Mouse (Mus musculus) lung, postnatal 0 days (tissue): ENCODE results near the gene Noxred1. TPM values are rescaled to one million over a fixed set of nuclear protein-coding genes. Genes with fewer than 3 reads are reported as not detected.
"Not testable (repeated sequence)": the region's sequence is repeated elsewhere in the genome, so short reads cannot be mapped to it uniquely, and the experiment has no call there.

Source experiments
- ATAC-seq: fragments of 200-750 bp; cut with Nextera tagmentation; 2 replicates; pipeline ENCODE4 v1.8.0; 2017; ENCODE audit warnings: moderate library complexity
- DNase-seq: peaks from one replicate; pipeline ENCODE4 v3.0.0-alpha.2; 2016; ENCODE audit warnings: low spot score
- H3K27ac ChIP-seq: fragments of 300-500 bp; sonication (generic); 2 replicates; pipeline ENCODE4 v1.5.1; 2014; ENCODE audit warnings: antibody characterized with exemption, mild to moderate bottlenecking, low read length, mixed read lengths
- H3K27me3 ChIP-seq: fragments of 300-500 bp; sonication (generic); replicated peaks from 2 replicates; pipeline ENCODE4 v1.6.1; 2014; ENCODE audit warnings: low read length, mixed read lengths; ENCODE audit not compliant: insufficient read depth
- H3K36me3 ChIP-seq: fragments of 300-500 bp; sonication (generic); 2 replicates; pipeline ENCODE4 v1.6.1; 2014; ENCODE audit warnings: low read length, mixed read lengths; ENCODE audit not compliant: insufficient read depth
- H3K4me1 ChIP-seq: fragments of 300-500 bp; sonication (generic); 2 replicates; pipeline ENCODE4 v1.6.1; 2014; ENCODE audit warnings: antibody characterized with exemption, low read depth, low read length, mixed read lengths; ENCODE audit not compliant: insufficient read depth
- H3K4me2 ChIP-seq: fragments of 300-500 bp; sonication (generic); replicated peaks from 2 replicates; pipeline ENCODE4 v1.6.1; 2014; ENCODE audit warnings: low read depth, mild to moderate bottlenecking, low read length, moderate library complexity, mixed read lengths
- H3K4me3 ChIP-seq: fragments of 300-500 bp; sonication (generic); 2 replicates; pipeline ENCODE4 v1.5.1; 2014; ENCODE audit warnings: low read depth, low read length
- H3K9ac ChIP-seq: fragments of 300-500 bp; sonication (generic); replicated peaks from 2 replicates; pipeline ENCODE4 v1.6.1; 2014; ENCODE audit warnings: low read depth, mild to moderate bottlenecking
- H3K9me3 ChIP-seq: fragments of 300-500 bp; sonication (generic); 2 replicates; pipeline ENCODE4 v1.6.1; 2016; ENCODE audit warnings: low read length, mixed read lengths
- CTCF ChIP-seq: IDR thresholded peaks from 2 replicates; pipeline ENCODE4 v1.5.1; 2016; ENCODE audit warnings: antibody characterized with exemption, mild to moderate bottlenecking
- EP300 ChIP-seq: IDR thresholded peaks from 2 replicates; pipeline ENCODE4 v1.6.1; 2016; ENCODE audit warnings: antibody characterized with exemption, mild to moderate bottlenecking, control low read depth
- WGBS: fragments of 180-500 bp; shearing (Covaris S2); extraction: QIAGEN DNeasy Blood & Tissue Kit; methylation state at CpG from one replicate; pipeline ENCODE4 v1.1.7; 2014; 5-methylcytosine and 5-hydroxymethylcytosine counted together
- polyA plus RNA-seq: library from polyadenylated mRNA; unstranded; fragments of >200 nt; fragmentation: Nextera tagmentation; extraction: Ambion mirVana; gene quantifications from 2 replicates; pipeline ENCODE4 v1.2.1, GENCODE M21; 2015

Noxred1 gene
- polyA plus RNA-seq, 1 experiment from 2014 or later, result 0.18 TPM

DNA sequence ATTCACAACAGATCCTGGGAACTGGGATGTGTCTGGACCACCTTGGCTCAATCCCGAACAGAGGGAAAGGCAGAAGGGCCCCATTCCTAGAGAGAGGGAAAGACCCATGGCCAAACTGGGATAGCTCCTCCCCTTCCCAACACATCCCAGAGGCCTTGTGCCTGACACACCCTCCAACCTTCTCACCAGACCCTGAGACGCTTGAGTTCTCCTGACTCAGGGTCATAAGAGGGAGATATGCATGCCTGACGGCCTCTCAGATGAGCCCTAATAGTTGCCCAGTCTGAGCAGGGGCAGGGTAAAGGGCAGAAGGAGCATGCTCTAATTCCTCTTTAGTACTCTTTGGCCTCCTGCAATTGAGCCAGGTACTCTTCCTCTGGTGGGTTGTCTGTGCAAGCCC lies 40.8 kb upstream of the Noxred1 start:
- Histone ChIP-seq H3K27ac (no peak overlapping the region), H3K4me3 (no peak overlapping the region), H3K4me1 (no peaks in the 10 kb centered on the region), H3K36me3 (peaks cover 6% of the 10 kb centered on the region; the same call in 1 of the 2 replicates), H3K27me3 (no peaks in the 10 kb centered on the region), H3K4me2 (no peak overlapping the region), H3K9me3 (no peaks in the 10 kb centered on the region), H3K9ac (no peak overlapping the region)
- no peak for ATAC-seq
- WGBS, result 46% methylated on average over 3 of the region's 3 CpGs
- TF ChIP-seq CTCF (no peak), EP300 (no peak)
- no peak for DNase-seq

DNA sequence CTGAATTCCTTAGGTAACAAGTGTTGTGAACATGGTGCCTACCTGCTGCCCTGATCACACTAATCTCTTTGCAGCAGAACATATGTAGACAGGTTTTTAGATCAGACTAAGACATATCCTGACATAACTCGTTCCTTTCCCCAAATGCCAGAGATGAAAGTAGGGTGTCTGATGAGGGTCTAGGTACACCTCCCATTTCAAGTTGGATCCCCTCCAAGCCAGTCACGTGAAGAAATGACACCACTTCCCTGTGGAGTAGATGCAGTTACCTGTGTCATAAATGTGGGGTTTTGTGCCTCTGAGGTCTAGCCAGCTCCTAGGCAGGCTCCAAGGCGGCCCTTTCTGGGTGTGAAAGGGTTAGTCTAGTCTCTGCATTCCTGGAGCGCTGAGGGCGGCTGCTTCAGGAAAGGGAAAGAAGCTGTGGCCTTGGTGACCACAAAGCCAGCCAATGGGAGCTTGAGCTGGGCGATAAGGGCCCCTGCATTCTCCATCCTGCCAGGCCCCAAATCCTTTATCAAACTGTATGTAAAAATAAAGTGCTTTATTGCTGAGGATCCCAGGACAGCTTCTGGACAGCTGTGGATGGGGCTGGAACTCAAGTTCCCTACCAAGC lies 39.7 kb upstream of the Noxred1 start:
- TF ChIP-seq CTCF (no peak), EP300 (no peak)
- H3K27me3 ChIP-seq, result no peaks in the 10 kb centered on the region
- no peak overlapping the region for H3K27ac ChIP-seq
- H3K9me3 ChIP-seq, result no peaks in the 10 kb centered on the region
- ATAC-seq (peak; percentile 59), DNase-seq (peak; percentile 47)
- WGBS, result 9% methylated on average over 6 of the region's 6 CpGs
- no peak overlapping the region; the same call in 1 of the 2 replicates for H3K4me2 ChIP-seq
- H3K4me3 ChIP-seq, result no peak overlapping the region
- no peak overlapping the region for H3K9ac ChIP-seq
- H3K4me1 ChIP-seq, result no peaks in the 10 kb centered on the region
- peaks cover 12% of the 10 kb centered on the region for H3K36me3 ChIP-seq

DNA sequence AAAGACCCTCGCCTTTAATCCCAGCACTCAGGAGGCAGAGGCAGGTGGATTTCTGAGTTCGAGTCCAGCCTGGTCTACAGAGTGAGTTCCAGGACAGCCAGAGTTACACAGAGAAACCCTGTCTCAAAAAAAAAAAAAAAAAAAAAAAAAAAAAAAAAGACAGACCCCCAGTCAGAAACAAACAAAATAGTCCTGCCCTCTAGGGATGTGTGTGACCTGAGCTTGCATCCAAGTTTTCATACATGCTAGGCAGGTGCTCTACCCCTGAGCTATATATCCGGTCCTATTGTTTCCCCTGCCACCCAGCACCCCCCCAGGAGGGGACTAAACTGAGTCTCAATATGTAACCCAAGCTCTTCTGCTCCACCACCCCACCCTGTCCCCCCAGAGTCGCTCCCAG lies 38.7 kb upstream of the Noxred1 start:
- DNase-seq, H3K4me2 ChIP-seq, ATAC-seq, H3K9ac ChIP-seq, H3K4me3 ChIP-seq, H3K27me3 ChIP-seq, H3K4me1 ChIP-seq, H3K9me3 ChIP-seq, H3K27ac ChIP-seq: not testable (repeated sequence)
- 75% methylated on average over 4 of the region's 4 CpGs for WGBS
- peaks cover 21% of the 10 kb centered on the region for H3K36me3 ChIP-seq

DNA sequence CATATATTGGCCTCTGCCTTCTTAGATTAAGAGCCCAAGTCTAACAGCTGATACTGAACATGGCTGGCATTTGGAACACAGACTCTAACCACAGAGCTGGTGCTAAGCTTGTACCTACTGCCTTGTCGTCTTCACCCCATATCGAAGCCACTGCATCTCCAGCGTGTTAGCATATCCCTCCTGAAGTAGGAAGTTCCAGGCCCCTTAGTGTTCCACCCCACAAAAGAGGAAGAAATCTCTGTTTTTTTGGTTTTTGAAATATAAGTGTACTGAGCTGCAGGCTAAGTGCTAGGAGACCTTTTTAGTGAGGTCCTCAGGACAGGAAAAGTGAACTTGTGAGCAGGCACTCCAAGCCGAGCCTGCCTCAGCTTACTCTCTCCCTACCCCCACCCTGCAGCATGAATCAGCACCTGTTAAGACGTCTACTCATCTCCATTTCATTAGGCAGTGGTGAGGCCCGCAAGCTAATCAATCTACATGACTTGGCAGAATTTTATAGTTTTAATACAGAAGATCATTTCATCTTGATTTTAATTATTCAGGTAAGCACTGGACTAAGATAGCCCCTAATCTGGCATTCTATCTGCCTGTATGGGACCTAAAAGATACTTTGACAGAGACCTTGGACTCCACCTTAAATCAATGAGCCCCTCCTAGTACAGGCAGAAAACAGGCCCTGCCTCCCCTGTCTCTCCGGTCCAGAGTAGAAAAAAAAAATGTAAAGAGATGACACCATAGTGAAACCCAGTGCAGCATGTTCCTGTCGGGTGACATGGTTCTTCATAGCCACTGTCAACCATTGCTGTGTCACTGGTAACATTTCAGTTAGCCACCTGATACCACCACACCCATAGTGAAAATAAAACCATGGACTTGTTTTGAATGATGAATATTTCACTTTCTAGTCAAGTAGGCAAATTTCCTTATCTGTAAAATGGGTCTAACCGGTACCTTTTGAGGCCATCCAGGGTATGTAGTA lies 36.6 kb upstream of the Noxred1 start:
- Histone ChIP-seq H3K36me3 (peaks cover 42% of the 10 kb centered on the region), H3K27ac (no peak overlapping the region), H3K27me3 (no peaks in the 10 kb centered on the region), H3K4me2 (no peak overlapping the region), H3K9ac (no peak overlapping the region), H3K9me3 (no peaks in the 10 kb centered on the region), H3K4me3 (no peak overlapping the region), H3K4me1 (no peaks in the 10 kb centered on the region)
- no peak for ATAC-seq
- DNase-seq, result no peak
- 81% methylated on average over 9 of the region's 9 CpGs for WGBS
- TF ChIP-seq EP300 (no peak), CTCF (no peak)

DNA sequence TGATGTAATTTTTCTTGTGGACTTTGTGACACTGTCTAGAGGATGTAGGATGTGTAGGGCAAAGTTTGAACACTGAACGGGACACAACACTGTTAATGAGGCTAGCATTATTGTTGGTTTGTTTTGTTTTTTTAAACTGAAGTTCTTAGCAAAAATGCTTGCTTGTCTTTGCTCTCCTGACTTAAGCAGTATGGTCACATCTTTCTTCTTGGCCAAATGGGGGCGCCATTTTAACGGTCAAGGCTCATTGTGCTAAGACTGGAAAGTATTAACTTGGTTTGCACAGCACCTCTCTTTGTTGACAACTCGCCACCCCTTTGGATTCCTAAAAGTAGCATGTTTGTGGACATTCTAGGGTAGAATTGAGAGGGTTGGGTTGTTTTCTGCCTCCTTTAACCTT lies 29.1 kb upstream of the Noxred1 start:
- H3K36me3 ChIP-seq, result peaks cover 32% of the 10 kb centered on the region; the same call in 1 of the 2 replicates

DNA sequence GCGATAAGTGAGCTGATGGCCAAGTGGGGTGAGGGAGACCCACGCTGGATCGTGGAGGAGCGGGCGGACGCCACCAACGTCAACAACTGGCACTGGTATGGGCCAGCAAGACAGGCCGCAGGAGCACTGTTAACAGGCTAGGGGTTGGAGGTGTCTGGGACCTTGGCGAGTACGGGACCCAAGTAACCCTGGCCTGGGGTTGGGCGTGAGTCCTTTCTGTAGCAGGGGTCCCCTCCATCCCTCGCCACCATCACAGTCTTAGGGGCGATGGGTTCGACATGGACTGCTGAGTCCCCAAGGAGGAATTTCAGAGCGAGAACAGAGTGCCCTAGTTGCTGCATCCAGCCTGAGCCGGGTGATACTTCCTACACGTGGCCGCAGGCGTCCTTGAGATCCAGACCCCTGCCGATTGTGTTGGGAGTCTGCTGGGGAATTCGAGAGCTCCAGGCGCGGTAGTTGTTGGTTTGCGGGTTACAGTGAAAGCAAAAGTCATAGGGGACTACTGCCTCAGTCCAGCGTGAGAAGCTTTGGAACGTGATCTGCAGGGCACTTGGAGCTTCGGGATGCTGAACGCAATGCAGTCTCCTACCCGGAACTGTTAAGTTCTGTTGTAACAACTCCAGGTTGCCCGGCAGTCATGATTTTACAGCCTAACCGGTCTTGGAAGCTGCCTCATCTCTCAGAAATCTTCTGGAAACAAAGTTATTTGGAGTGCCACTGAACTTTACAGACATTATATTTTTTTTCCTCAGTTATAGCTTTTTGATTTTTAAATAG lies 28.5 kb upstream of the Noxred1 start:
- Histone ChIP-seq H3K4me2 (peak overlapping the region; percentile 81), H3K36me3 (peaks cover 25% of the 10 kb centered on the region; the same call in 1 of the 2 replicates), H3K9me3 (no peaks in the 10 kb centered on the region), H3K4me1 (no peaks in the 10 kb centered on the region), H3K9ac (peak overlapping the region; percentile 80), H3K27me3 (no peaks in the 10 kb centered on the region), H3K27ac (peak overlapping the region; percentile 85), H3K4me3 (peak overlapping the region; percentile 87)
- TF ChIP-seq EP300 (no peak), CTCF (no peak)
- peak; percentile 41 for DNase-seq
- WGBS, result under 1% methylated on average over 31 of the region's 31 CpGs
- ATAC-seq, result peak; percentile 32

More for the DNA sequence above, 29.1 kb upstream of the Noxred1 start:
- peak overlapping the region; percentile 87; the same call in 1 of the 2 replicates for H3K4me3 ChIP-seq
- H3K27ac ChIP-seq, result no peak overlapping the region
- DNase-seq (peak; percentile 54), ATAC-seq (no peak)
- TF ChIP-seq CTCF (peak; percentile 72), EP300 (no peak)
- H3K9me3 ChIP-seq, result no peaks in the 10 kb centered on the region
- peak overlapping the region; percentile 81 for H3K4me2 ChIP-seq
- H3K4me1 ChIP-seq, result no peaks in the 10 kb centered on the region
- no peak overlapping the region for H3K9ac ChIP-seq
- H3K27me3 ChIP-seq, result no peaks in the 10 kb centered on the region
- WGBS, result 19% methylated on average over 4 of the region's 4 CpGs
